Mouse (Mus musculus): ENCODE measurements around the gene Eepd1.

DNA sequence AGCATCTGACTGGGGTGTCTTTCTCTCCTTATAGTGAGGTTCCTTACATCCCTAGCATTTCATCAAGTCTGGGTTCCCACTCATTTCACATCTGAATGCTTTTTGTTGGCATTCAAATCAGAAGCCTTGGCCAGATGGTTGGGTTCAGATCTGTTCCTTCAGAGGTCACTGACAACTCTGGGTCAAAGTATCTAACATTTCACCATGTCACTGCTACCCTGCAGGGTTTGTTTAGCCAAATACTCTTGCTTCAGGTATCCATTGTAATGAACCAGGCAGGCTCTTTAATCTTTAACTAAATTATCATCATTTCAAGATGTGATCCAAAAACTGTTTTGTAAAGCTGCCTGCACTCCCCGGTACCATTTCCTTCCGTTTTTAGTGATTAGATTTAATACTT lies 671 bp upstream of the Eepd1 start:
- TF ChIP-seq CTCF (IDR thresholded peaks at IDR 0.05; ENCODE audit: extremely low read depth, insufficient read depth, insufficient read length, insufficient replicate concordance) (no peak), POLR2A (IDR thresholded peaks at IDR 0.05; ENCODE audit: low read depth, low read length) (no peak)

All from spleen, adult 2 months (tissue).